Mouse (Mus musculus): Measurements from ENCODE around the gene Ddx60.

GRCm38 (mm10) chr8:61920389-61920788 is 7.5 kb upstream of the Ddx60 start:
- TF ChIP-seq ZC3H11A (IDR thresholded peaks at IDR 0.05; ENCODE audit: low read depth, low read length) (no peak), CTCF (conservative IDR thresholded peaks at IDR 0.05 in 1 of 2, IDR thresholded peaks at IDR 0.05 in 1 of 2; ENCODE audit: low read depth in 2 of 2, low read length in 2 of 2) (no peak), POLR2A (IDR thresholded peaks at IDR 0.05; ENCODE audit: low read depth, low read length) (no peak), POLR2AphosphoS2 (IDR thresholded peaks at IDR 0.05; ENCODE audit: low read depth, low read length) (no peak), EP300 (IDR thresholded peaks at IDR 0.05; ENCODE audit: low read length) (no peak), ZNF384 (IDR thresholded peaks at IDR 0.05; ENCODE audit: low read depth, low read length) (no peak), ZMIZ1 (IDR thresholded peaks at IDR 0.05; ENCODE audit: low read depth, low read length) (no peak), NRF1 (IDR thresholded peaks at IDR 0.05; ENCODE audit: low read depth, low read length) (no peak), TBP (conservative IDR thresholded peaks at IDR 0.05; ENCODE audit: low read depth, low read length) (no peak), USF2 (conservative IDR thresholded peaks at IDR 0.05; ENCODE audit: low read depth, low read length) (no peak), RAD21 (IDR thresholded peaks at IDR 0.05; ENCODE audit: low read depth, low read length) (no peak), HCFC1 (IDR thresholded peaks at IDR 0.05; ENCODE audit: low read depth, low read length) (no peak)

Measured in CH12.LX (cell line).